Mouse (Mus musculus): ENCODE measurements at regions not wholly inside any gene's neighbourhood (a gene's known extent, or its start where the extent isn't known, plus 50 kb on each side); places are given as distances from the start of the nearest gene placed in this dataset.

GRCm38 (mm10) chr4:12671399-12671798 is 499.6 kb upstream of the Fam92a start:
- H3K4me3 ChIP-seq (ENCODE audit: insufficient read depth, low read length), result no peak overlapping the region
- TF ChIP-seq POLR2A (IDR thresholded peaks at IDR 0.05; ENCODE audit: low read depth, low read length) (no peak), CTCF (IDR thresholded peaks at IDR 0.05; ENCODE audit: borderline replicate concordance, insufficient read depth, low read length) (no peak)

DNA sequence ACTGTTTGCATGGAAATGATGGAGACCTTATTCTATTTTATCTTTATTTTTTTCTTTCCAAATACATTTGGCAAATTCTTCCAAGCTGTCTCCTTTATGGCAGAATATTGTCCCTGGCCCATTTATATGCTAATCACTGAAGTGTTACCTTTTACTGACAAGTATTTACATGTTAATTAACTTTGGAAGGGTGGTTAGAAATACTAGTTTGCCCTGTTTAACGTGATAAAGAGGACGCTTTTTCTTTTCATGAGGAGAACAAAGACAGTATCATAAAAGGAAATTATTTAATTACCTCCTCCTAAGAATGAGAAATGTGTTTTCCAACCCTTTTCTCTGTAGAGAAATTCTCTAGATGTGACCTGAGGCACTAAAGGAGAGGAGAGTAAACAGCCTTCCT is 491.4 kb upstream of the Fam92a start:
- H3K4me1 ChIP-seq (ENCODE audit: control insufficient read depth, insufficient read depth, low read length), result no peaks in the 10 kb centered on the region
- H3K27ac ChIP-seq (ENCODE audit: insufficient read depth, low read length), result no peak overlapping the region
- H3K4me3 ChIP-seq (ENCODE audit: insufficient read depth, low read length), result no peak overlapping the region
- no peak for TF ChIP-seq CTCF (IDR thresholded peaks at IDR 0.05; ENCODE audit: borderline replicate concordance, insufficient read depth, low read length)

More at GRCm38 (mm10) chr4:12671399-12671798, 499.6 kb upstream of the Fam92a start:
- no peak overlapping the region for H3K27ac ChIP-seq (ENCODE audit: insufficient read depth, low read length)
- H3K4me1 ChIP-seq (ENCODE audit: control insufficient read depth, insufficient read depth, low read length), result no peaks in the 10 kb centered on the region

GRCm38 (mm10) chr4:12662683-12663082 is 490.9 kb upstream of the Fam92a start:
- H3K27ac ChIP-seq (ENCODE audit: insufficient read depth, low read length), result no peak overlapping the region
- TF ChIP-seq CTCF (IDR thresholded peaks at IDR 0.05; ENCODE audit: borderline replicate concordance, insufficient read depth, low read length) (no peak), POLR2A (IDR thresholded peaks at IDR 0.05; ENCODE audit: low read depth, low read length) (no peak)
- H3K4me1 ChIP-seq (ENCODE audit: control insufficient read depth, insufficient read depth, low read length), result no peaks in the 10 kb centered on the region; the same call in 1 of the 2 replicates
- H3K4me3 ChIP-seq (ENCODE audit: insufficient read depth, low read length), result no peak overlapping the region

DNA sequence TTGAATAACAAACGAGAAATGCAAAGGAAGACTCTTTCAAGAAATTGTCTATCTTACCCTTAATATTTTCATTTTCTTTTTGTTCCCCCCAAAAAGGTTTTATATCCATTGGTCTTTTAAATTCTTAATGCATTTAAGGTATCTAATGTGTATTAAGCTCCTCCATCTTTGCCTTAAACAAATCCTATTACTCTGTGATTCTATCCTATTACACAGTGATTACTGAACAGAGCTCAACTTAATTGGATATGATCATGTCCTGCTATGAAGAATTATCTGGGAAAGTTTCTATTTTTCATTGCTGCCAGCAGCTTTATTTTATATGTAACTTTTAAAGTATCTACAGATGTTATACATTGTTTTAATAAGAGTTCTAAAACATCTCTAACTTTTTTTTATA is 487.3 kb upstream of the Fam92a start:
- Histone ChIP-seq H3K27ac (ENCODE audit: insufficient read depth, low read length) (no peak overlapping the region), H3K4me1 (ENCODE audit: control insufficient read depth, insufficient read depth, low read length) (peaks cover 2% of the 10 kb centered on the region; the same call in 1 of the 2 replicates), H3K4me3 (ENCODE audit: insufficient read depth, low read length) (no peak overlapping the region)
- no peak for TF ChIP-seq CTCF (IDR thresholded peaks at IDR 0.05; ENCODE audit: borderline replicate concordance, insufficient read depth, low read length)
- TF ChIP-seq POLR2A (IDR thresholded peaks at IDR 0.05; ENCODE audit: low read depth, low read length), result no peak

DNA sequence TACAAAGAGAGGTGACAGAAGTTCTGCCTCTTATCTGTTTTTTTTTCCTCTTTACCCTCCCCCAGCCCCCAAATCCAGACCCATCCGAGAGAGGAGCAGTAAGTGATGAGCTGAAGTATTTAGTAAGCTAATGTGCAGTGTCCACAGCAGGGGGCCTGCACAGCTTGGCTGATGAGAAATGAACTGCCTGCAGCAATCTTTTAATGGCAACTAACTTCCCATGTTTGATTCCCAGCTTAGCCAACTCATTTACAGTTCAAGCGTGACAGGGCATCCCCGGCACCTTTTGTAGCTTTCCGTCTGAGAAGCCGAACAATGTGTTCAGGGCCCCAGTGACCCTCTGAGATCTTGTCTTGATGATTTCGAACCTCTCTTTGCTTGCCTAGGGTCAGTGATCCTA is 486.8 kb upstream of the Fam92a start:
- no peak overlapping the region for H3K4me3 ChIP-seq (ENCODE audit: insufficient read depth, low read length)
- H3K4me1 ChIP-seq (ENCODE audit: control insufficient read depth, insufficient read depth, low read length), result peaks cover 2% of the 10 kb centered on the region; the same call in 1 of the 2 replicates
- TF ChIP-seq CTCF (IDR thresholded peaks at IDR 0.05; ENCODE audit: borderline replicate concordance, insufficient read depth, low read length), result no peak
- TF ChIP-seq POLR2A (IDR thresholded peaks at IDR 0.05; ENCODE audit: low read depth, low read length), result no peak

GRCm38 (mm10) chr4:12657820-12658219 is 486.0 kb upstream of the Fam92a start:
- TF ChIP-seq CTCF (IDR thresholded peaks at IDR 0.05; ENCODE audit: borderline replicate concordance, insufficient read depth, low read length), result no peak
- no peak for TF ChIP-seq POLR2A (IDR thresholded peaks at IDR 0.05; ENCODE audit: low read depth, low read length)
- Histone ChIP-seq H3K4me3 (ENCODE audit: insufficient read depth, low read length) (no peak overlapping the region), H3K4me1 (ENCODE audit: control insufficient read depth, insufficient read depth, low read length) (peaks cover 2% of the 10 kb centered on the region; the same call in 1 of the 2 replicates), H3K27ac (ENCODE audit: insufficient read depth, low read length) (peak overlapping the region; percentile 78)

More for the DNA sequence above, 486.8 kb upstream of the Fam92a start:
- no peak overlapping the region for H3K27ac ChIP-seq (ENCODE audit: insufficient read depth, low read length)

GRCm38 (mm10) chr4:12656924-12657603 is 485.2 kb upstream of the Fam92a start:
- no peak overlapping the region for H3K4me3 ChIP-seq (ENCODE audit: insufficient read depth, low read length)
- TF ChIP-seq POLR2A (IDR thresholded peaks at IDR 0.05; ENCODE audit: low read depth, low read length), result no peak
- TF ChIP-seq CTCF (IDR thresholded peaks at IDR 0.05; ENCODE audit: borderline replicate concordance, insufficient read depth, low read length), result no peak
- peak overlapping the region; percentile 78 for H3K27ac ChIP-seq (ENCODE audit: insufficient read depth, low read length)
- peaks cover 2% of the 10 kb centered on the region; the same call in 1 of the 2 replicates for H3K4me1 ChIP-seq (ENCODE audit: control insufficient read depth, insufficient read depth, low read length)

DNA sequence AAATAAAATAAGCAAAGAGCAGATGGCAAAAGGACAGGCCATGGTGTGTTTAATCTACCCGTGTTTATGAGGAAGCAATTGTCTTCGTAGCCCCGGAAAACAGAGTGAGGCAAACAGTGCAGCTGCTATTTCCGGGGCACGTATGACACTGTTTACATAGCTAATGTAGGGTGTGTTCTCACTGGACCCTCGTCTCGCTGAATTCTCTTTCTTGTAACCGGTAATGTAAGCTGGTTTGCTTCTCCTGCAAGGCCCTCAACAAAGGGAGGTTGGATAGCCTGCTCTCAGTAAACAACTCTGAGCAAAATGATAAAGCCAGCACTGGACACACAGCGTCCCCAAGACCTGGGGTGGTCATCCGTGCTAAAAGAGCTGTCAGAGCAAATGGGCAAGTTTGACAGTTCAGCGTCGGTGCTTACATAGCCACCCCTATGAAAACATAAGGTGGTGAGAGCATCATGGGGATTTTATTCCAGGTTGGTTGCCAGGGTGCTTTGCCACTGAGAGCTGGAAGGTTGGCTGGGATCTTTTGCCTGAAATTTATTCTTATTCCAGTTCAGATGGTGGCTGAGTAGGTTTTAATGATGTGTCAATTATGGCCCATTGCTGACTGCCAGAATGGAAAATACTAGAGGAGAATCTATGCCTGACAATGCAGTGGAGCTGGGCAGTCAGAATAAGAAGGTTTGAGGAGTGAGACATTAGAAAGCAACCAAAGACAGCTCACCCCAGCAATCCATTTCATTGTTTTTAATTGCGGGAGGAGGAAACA is 483.8 kb upstream of the Fam92a start:
- Histone ChIP-seq H3K4me1 (ENCODE audit: control insufficient read depth, insufficient read depth, low read length) (peaks cover 2% of the 10 kb centered on the region; the same call in 1 of the 2 replicates), H3K27ac (ENCODE audit: insufficient read depth, low read length) (peak overlapping the region; percentile 78; the same call in 1 of the 2 replicates), H3K4me3 (ENCODE audit: insufficient read depth, low read length) (no peak overlapping the region)
- TF ChIP-seq CTCF (IDR thresholded peaks at IDR 0.05; ENCODE audit: borderline replicate concordance, insufficient read depth, low read length) (no peak), POLR2A (IDR thresholded peaks at IDR 0.05; ENCODE audit: low read depth, low read length) (no peak)

GRCm38 (mm10) chr4:12654568-12655456 is 483.0 kb upstream of the Fam92a start:
- H3K4me1 ChIP-seq (ENCODE audit: control insufficient read depth, insufficient read depth, low read length), result peaks cover 2% of the 10 kb centered on the region; the same call in 1 of the 2 replicates
- no peak overlapping the region for H3K4me3 ChIP-seq (ENCODE audit: insufficient read depth, low read length)
- TF ChIP-seq POLR2A (IDR thresholded peaks at IDR 0.05; ENCODE audit: low read depth, low read length) (no peak), CTCF (IDR thresholded peaks at IDR 0.05; ENCODE audit: borderline replicate concordance, insufficient read depth, low read length) (no peak)
- no peak overlapping the region for H3K27ac ChIP-seq (ENCODE audit: insufficient read depth, low read length)

Data from embryonic fibroblast, embryonic 13.5 days (primary cell).